Mouse (Mus musculus) lung, embryonic 14.5 days (tissue): ENCODE results near the gene Eln. TPM values are rescaled to one million over a fixed set of nuclear protein-coding genes. Genes with fewer than 3 reads are reported as not detected.
A peak's percentile ranks its signal among the peaks of the same experiment; 100 is the strongest.

Experiments
- ATAC-seq: fragments of 200-750 bp; cut with Nextera tagmentation; 2 replicates; pipeline ENCODE4 v1.8.0; 2017; ENCODE audit warnings: mild to moderate bottlenecking, moderate TSS enrichment, moderate library complexity; ENCODE audit not compliant: insufficient read depth
- DNase-seq: peaks from one replicate; pipeline ENCODE4 v3.0.0-alpha.2; 2015
- H3K27ac ChIP-seq: fragments of 300-500 bp; sonication (generic); 2 replicates; pipeline ENCODE4 v1.5.1; 2014; ENCODE audit warnings: low read depth, mild to moderate bottlenecking, moderate library complexity
- H3K27me3 ChIP-seq: fragments of 300-500 bp; sonication (generic); 2 replicates; pipeline ENCODE4 v1.6.1; 2014; ENCODE audit warnings: low read length, control low read depth; ENCODE audit not compliant: insufficient read depth
- H3K36me3 ChIP-seq: fragments of 300-500 bp; sonication (generic); 2 replicates; pipeline ENCODE4 v1.6.1; 2014; ENCODE audit warnings: control low read depth; ENCODE audit not compliant: insufficient read depth
- H3K4me1 ChIP-seq: fragments of 300-500 bp; sonication (generic); 2 replicates; pipeline ENCODE4 v1.6.1; 2014; ENCODE audit warnings: antibody characterized with exemption, control low read depth; ENCODE audit not compliant: insufficient read depth
- H3K4me2 ChIP-seq: fragments of 300-500 bp; sonication (generic); 2 replicates; pipeline ENCODE4 v1.6.1; 2014; ENCODE audit warnings: mild to moderate bottlenecking
- H3K4me3 ChIP-seq: fragments of 300-500 bp; sonication (generic); 2 replicates; pipeline ENCODE4 v1.5.1; 2014; ENCODE audit warnings: low read depth, low read length
- H3K9ac ChIP-seq: fragments of 300-500 bp; sonication (generic); 2 replicates; pipeline ENCODE4 v1.6.1; 2014
- H3K9me3 ChIP-seq: fragments of 300-500 bp; sonication (generic); 2 replicates; pipeline ENCODE4 v1.6.1; 2016; ENCODE audit warnings: low read depth, low read length, control low read depth
- CTCF ChIP-seq: IDR thresholded peaks from 2 replicates; pipeline ENCODE4 v1.5.1; 2016; ENCODE audit warnings: antibody characterized with exemption, low read depth
- WGBS: fragments of 180-500 bp; shearing (Covaris S2); extraction: QIAGEN DNeasy Blood & Tissue Kit; methylation state at CpG from one replicate; pipeline ENCODE4 v1.1.7; 2014; 5-methylcytosine and 5-hydroxymethylcytosine counted together
- polyA plus RNA-seq: library from polyadenylated mRNA; unstranded; fragments of >200 nt; fragmentation: Nextera tagmentation; extraction: Ambion mirVana; gene quantifications from 2 replicates; pipeline ENCODE4 v1.2.1, GENCODE M21; 2014

Gene Eln
- polyA plus RNA-seq, 1 experiment from 2014 or later: 196 TPM

- no peaks in the 10 kb centered on the region for H3K4me1 ChIP-seq
- H3K4me2 ChIP-seq: no peak overlapping the region
- peaks cover 38% of the 10 kb centered on the region for H3K36me3 ChIP-seq
- H3K9ac ChIP-seq: no peak overlapping the region
- peak; percentile 70 for DNase-seq
- TF ChIP-seq CTCF: peak; percentile 65
- 39% methylated on average over 8 of the region's 8 CpGs for WGBS
- ATAC-seq: no peak
- H3K27me3 ChIP-seq: no peaks in the 10 kb centered on the region
- H3K9me3 ChIP-seq: no peaks in the 10 kb centered on the region
- H3K4me3 ChIP-seq: no peak overlapping the region
- H3K27ac ChIP-seq: no peak overlapping the region
Measured at GRCm38 (mm10) chr5:134668495-134668894, 78.6 kb downstream of the Eln start.

- no peak for TF ChIP-seq CTCF
- Histone ChIP-seq H3K27ac (no peak overlapping the region), H3K9me3 (no peaks in the 10 kb centered on the region), H3K4me2 (no peak overlapping the region), H3K4me3 (no peak overlapping the region), H3K4me1 (no peaks in the 10 kb centered on the region), H3K36me3 (peaks cover 34% of the 10 kb centered on the region; the same call in 1 of the 2 replicates), H3K9ac (no peak overlapping the region), H3K27me3 (no peaks in the 10 kb centered on the region)
- ATAC-seq (no peak), DNase-seq (no peak)
- 78% methylated on average over 4 of the region's 4 CpGs for WGBS
Measured at GRCm38 (mm10) chr5:134656708-134657107, 90.4 kb downstream of the Eln start.

Other genes with a start within 250 kb of the Eln start
- 5.8 and 6.6 TPM in 2 replicates for gene Clip2, start 194.9 kb downstream of the Eln start, polyA plus RNA-seq
- gene Syna, start 187.2 kb downstream of the Eln start, polyA plus RNA-seq: not detected in 2 replicates
- 324 and 338 TPM in 2 replicates for gene Rfc2, start 166.0 kb downstream of the Eln start, polyA plus RNA-seq
- 2.1 and 2.9 TPM in 2 replicates for gene Lat2, start 132.3 kb downstream of the Eln start, polyA plus RNA-seq
- gene Eif4h, start 107.8 kb downstream of the Eln start, polyA plus RNA-seq: 557 and 559 TPM in 2 replicates
- 8.2 and 10.0 TPM in 2 replicates for gene Limk1, start 58.7 kb downstream of the Eln start, polyA plus RNA-seq
- not detected in 2 replicates for gene Tmem270, start 159.4 kb upstream of the Eln start, polyA plus RNA-seq
- gene Cldn13, start 168.2 kb upstream of the Eln start, polyA plus RNA-seq: 0.39 TPM in 1 of 2 replicates, not detected in the other
- gene Mettl27, start 185.0 kb upstream of the Eln start, polyA plus RNA-seq: 23.0 and 23.9 TPM in 2 replicates
- 41.9 and 42.4 TPM in 2 replicates for gene Cldn4, start 199.6 kb upstream of the Eln start, polyA plus RNA-seq
- 137 and 139 TPM in 2 replicates for gene Cldn3, start 238.9 kb upstream of the Eln start, polyA plus RNA-seq